Mouse (Mus musculus): ENCODE measurements at regions not wholly inside any gene's neighbourhood (a gene's known extent, or its start where the extent isn't known, plus 50 kb on each side); places are given as distances from the start of the nearest gene placed in this dataset.

DNA sequence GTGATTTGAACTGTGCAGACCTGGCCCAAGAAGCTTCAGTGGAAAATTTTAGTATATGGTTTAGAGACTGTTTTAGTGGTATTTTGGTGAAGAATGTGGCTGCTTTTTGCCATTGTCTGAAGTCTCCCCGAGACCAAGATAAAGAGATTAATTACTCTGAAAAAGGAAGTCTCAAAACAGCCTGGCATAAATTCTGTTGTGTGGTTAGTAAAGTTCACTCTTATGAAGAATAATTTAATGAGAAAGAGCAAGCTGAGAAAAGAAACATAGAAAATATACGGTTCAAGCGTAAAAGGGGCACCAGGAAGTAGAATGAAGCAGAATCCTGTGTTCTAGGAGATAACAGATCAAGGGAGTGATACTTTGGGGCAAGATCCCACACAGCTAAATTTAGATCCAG, 144.0 kb upstream of the Palmd start:
- H3K36me3 ChIP-seq, result no peaks in the 10 kb centered on the region
- no peak overlapping the region for H3K4me3 ChIP-seq
- H3K4me1 ChIP-seq, result peaks cover 21% of the 10 kb centered on the region
- WGBS, result 93% methylated on average over 3 of the region's 3 CpGs
- H3K27me3 ChIP-seq, result no peaks in the 10 kb centered on the region
- H3K4me2 ChIP-seq, result no peak overlapping the region
- no peak overlapping the region for H3K27ac ChIP-seq
- no peak for ATAC-seq (ENCODE audit: insufficient number of reproducible peaks, insufficient read depth, low FRiP score, low TSS enrichment, low read depth)
- no peak overlapping the region for H3K9ac ChIP-seq
- H3K9me3 ChIP-seq, result no peaks in the 10 kb centered on the region

DNA sequence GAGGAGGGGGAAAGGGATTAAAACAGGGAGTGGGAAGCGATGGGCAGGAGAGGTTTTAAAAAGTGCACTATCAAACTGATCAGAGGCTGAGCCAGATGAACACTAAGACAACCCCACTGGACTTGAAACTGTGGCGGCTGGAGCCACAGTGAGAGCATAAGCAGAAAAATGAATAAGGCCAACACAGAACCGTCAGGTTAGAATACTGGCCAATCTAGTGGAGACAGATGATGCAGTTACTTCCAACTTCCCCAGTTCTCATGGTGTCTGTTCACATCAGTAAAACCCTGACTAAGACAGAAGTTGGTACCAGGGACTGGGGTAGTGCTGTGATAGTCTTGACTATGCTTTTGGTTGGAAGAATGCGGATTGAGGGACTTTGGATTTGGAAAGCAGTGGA, 143.5 kb upstream of the Palmd start:
- Histone ChIP-seq H3K4me3 (no peak overlapping the region), H3K9ac (no peak overlapping the region), H3K4me1 (peaks cover 25% of the 10 kb centered on the region), H3K27ac (no peak overlapping the region), H3K9me3 (no peaks in the 10 kb centered on the region), H3K4me2 (no peak overlapping the region), H3K36me3 (no peaks in the 10 kb centered on the region), H3K27me3 (no peaks in the 10 kb centered on the region)
- WGBS, result 89% methylated on average over 4 of the region's 4 CpGs
- ATAC-seq (ENCODE audit: insufficient number of reproducible peaks, insufficient read depth, low FRiP score, low TSS enrichment, low read depth), result no peak

DNA sequence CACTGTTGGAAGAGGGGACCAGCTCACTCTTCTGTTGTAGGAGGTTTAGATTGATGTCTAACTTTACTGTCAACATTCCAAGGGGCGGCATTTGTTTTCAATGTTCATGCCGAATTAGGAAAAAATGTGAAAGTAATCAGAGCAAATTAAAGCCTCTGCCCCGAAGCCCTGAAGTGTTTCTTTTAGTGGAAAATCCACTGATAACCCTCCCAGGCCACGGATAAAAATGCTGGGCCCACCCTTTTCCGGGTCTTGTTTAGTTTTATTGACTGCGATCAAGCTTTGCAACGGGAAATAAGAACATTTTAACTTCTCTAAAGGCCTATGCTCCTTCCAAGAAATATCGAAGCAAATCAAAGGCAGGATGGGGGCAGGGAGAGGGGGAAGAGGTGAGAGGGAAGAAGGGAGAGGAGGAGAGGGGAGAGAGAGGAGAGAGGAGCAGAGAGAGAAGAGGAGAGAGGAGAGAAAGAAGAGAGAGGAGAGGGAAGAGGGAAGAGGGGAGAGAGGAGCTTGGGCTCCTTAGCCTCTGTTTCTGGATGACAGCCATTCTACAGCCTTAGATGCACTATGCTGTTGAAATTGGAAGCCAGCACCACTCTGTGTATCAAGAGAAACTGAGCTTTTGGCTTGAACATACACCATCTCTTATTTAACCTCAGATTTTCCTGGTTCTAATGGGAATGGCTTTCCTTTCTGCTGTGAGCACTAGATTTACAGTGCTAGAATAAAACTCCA, 140.3 kb upstream of the Palmd start:
- no peak for ATAC-seq (ENCODE audit: insufficient number of reproducible peaks, insufficient read depth, low FRiP score, low TSS enrichment, low read depth)
- peaks cover 26% of the 10 kb centered on the region for H3K4me1 ChIP-seq
- peak overlapping the region; percentile 36 for H3K4me2 ChIP-seq
- no peaks in the 10 kb centered on the region for H3K9me3 ChIP-seq
- peak overlapping the region; percentile 66 for H3K27ac ChIP-seq
- no peak overlapping the region for H3K4me3 ChIP-seq
- H3K9ac ChIP-seq, result no peak overlapping the region
- no peaks in the 10 kb centered on the region for H3K27me3 ChIP-seq
- no peaks in the 10 kb centered on the region for H3K36me3 ChIP-seq
- WGBS, result 12% methylated on average over 8 of the region's 8 CpGs

DNA sequence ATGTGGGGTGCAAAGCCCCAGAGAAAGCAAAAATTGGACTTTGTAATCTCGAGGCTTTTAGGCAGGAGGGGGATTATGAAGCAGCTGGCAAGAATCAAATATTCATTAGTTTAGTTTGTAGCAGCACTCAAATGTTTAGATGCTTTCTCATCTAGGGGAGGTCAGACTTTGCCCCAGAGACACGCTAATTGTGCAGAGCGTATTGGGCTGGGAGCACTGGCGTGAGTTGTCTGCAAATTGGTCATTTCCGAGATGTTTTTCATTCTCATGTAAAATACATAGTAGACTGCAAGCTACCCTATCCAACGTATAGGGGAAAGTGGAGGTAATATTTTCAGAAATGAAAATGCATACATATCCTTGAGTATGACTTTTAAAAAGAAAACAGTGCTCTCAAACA, 139.2 kb upstream of the Palmd start:
- ATAC-seq (ENCODE audit: insufficient number of reproducible peaks, insufficient read depth, low FRiP score, low TSS enrichment, low read depth), result no peak
- Histone ChIP-seq H3K27ac (no peak overlapping the region), H3K9ac (no peak overlapping the region), H3K36me3 (no peaks in the 10 kb centered on the region), H3K4me3 (no peak overlapping the region), H3K9me3 (no peaks in the 10 kb centered on the region), H3K27me3 (no peaks in the 10 kb centered on the region), H3K4me1 (peaks cover 26% of the 10 kb centered on the region), H3K4me2 (no peak overlapping the region)
- WGBS, result 32% methylated on average over 6 of the region's 6 CpGs

- Histone ChIP-seq H3K27me3 (no peaks in the 10 kb centered on the region), H3K9me3 (no peaks in the 10 kb centered on the region), H3K4me1 (peaks cover 26% of the 10 kb centered on the region), H3K4me3 (no peak overlapping the region), H3K27ac (no peak overlapping the region), H3K9ac (no peak overlapping the region), H3K4me2 (no peak overlapping the region), H3K36me3 (no peaks in the 10 kb centered on the region)
- ATAC-seq (ENCODE audit: insufficient number of reproducible peaks, insufficient read depth, low FRiP score, low TSS enrichment, low read depth), result no peak
- WGBS, result 55% methylated on average over 3 of the region's 3 CpGs
Observed at GRCm38 (mm10) chr3:117107378-117107777, 138.6 kb upstream of the Palmd start.

DNA sequence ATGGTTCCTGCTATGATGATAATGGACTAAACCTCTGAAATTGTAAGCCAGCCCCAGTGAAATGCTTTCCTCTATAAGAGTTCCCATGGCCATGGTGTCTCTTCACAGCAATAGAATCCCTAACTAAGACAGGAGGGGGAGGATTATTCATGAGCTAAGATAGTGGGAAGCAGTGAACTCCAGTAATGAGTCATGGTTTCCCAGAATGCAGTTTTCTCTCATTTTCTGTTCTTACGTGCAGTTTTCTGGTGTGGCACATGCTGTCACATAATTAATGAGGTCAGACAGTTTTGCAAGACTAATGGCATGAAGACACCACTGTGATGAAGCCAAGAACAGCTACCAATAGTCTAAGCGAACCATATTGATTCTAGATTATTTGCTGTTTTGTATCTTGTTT, 118.9 kb upstream of the Palmd start:
- H3K4me3 ChIP-seq, result no peak overlapping the region
- H3K36me3 ChIP-seq, result no peaks in the 10 kb centered on the region
- no peak overlapping the region for H3K27ac ChIP-seq
- no peaks in the 10 kb centered on the region for H3K27me3 ChIP-seq
- no peaks in the 10 kb centered on the region for H3K4me1 ChIP-seq
- no peak for ATAC-seq (ENCODE audit: insufficient number of reproducible peaks, insufficient read depth, low FRiP score, low TSS enrichment, low read depth)
- no peak overlapping the region for H3K4me2 ChIP-seq
- no peak overlapping the region for H3K9ac ChIP-seq
- no peaks in the 10 kb centered on the region for H3K9me3 ChIP-seq
- WGBS, result 66% methylated on average over 2 of the region's 2 CpGs

GRCm38 (mm10) chr3:117076734-117077133, 107.9 kb upstream of the Palmd start:
- H3K9me3 ChIP-seq, result no peaks in the 10 kb centered on the region
- no peaks in the 10 kb centered on the region for H3K4me1 ChIP-seq
- H3K4me3 ChIP-seq, result no peak overlapping the region
- no peaks in the 10 kb centered on the region for H3K27me3 ChIP-seq
- no peak for ATAC-seq (ENCODE audit: insufficient number of reproducible peaks, insufficient read depth, low FRiP score, low TSS enrichment, low read depth)
- no peak overlapping the region for H3K9ac ChIP-seq
- H3K4me2 ChIP-seq, result no peak overlapping the region
- H3K36me3 ChIP-seq, result no peaks in the 10 kb centered on the region
- 78% methylated on average over 2 of the region's 2 CpGs for WGBS
- H3K27ac ChIP-seq, result no peak overlapping the region

DNA sequence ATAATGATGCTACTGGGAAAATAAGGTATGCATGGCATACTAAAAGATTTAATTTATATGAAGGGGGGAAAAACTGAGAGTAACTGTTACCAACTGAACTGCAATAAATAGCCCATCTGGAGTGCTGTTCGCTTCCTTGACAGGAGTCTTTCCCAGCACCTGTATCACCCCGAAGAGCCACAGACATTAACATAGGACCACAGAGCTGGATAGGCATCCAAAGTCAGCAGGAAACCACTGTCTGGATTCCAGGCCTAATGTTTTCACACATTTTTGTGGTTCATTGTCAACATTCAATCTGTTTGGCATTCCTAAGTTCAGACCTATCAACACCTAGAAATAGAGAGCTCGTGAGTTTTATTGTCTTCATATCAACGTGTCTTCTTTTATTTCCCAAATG, 104.6 kb upstream of the Palmd start:
- Histone ChIP-seq H3K4me2 (no peak overlapping the region), H3K9ac (no peak overlapping the region), H3K36me3 (no peaks in the 10 kb centered on the region), H3K27ac (no peak overlapping the region), H3K4me3 (no peak overlapping the region), H3K27me3 (no peaks in the 10 kb centered on the region), H3K4me1 (no peaks in the 10 kb centered on the region), H3K9me3 (no peaks in the 10 kb centered on the region)
- WGBS, result 77% methylated on average over 4 of the region's 4 CpGs
- ATAC-seq (ENCODE audit: insufficient number of reproducible peaks, insufficient read depth, low FRiP score, low TSS enrichment, low read depth), result no peak

GRCm38 (mm10) chr3:117072998-117073397, 104.2 kb upstream of the Palmd start:
- no peaks in the 10 kb centered on the region for H3K9me3 ChIP-seq
- H3K36me3 ChIP-seq, result no peaks in the 10 kb centered on the region
- no peaks in the 10 kb centered on the region for H3K27me3 ChIP-seq
- WGBS, result 68% methylated on average over 3 of the region's 3 CpGs
- H3K4me3 ChIP-seq, result no peak overlapping the region
- no peaks in the 10 kb centered on the region for H3K4me1 ChIP-seq
- no peak for ATAC-seq (ENCODE audit: insufficient number of reproducible peaks, insufficient read depth, low FRiP score, low TSS enrichment, low read depth)
- no peak overlapping the region for H3K4me2 ChIP-seq
- H3K27ac ChIP-seq, result no peak overlapping the region
- H3K9ac ChIP-seq, result no peak overlapping the region

DNA sequence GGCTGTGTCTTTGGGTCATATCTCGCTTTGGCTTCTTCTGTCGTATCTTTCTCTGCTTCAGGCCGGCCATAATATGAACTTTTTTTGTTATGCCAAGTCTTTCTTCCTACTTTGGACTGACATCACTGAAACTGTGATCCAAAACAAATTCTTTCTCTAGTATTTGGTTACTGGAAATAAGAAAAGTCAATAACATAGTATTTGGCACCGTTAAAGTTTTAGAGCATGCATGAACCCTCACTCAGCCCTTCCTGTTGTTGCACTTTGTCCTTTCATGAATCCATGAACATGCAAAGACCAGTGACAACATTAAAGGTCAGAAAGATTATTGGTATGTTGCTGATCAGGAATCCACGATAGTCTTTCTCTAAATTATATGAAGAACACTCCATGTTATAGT, 103.1 kb upstream of the Palmd start:
- WGBS, result 90% methylated on average over 5 of the region's 5 CpGs
- Histone ChIP-seq H3K4me3 (no peak overlapping the region), H3K9ac (no peak overlapping the region), H3K4me1 (no peaks in the 10 kb centered on the region), H3K27me3 (no peaks in the 10 kb centered on the region), H3K4me2 (no peak overlapping the region), H3K27ac (no peak overlapping the region), H3K36me3 (no peaks in the 10 kb centered on the region), H3K9me3 (no peaks in the 10 kb centered on the region)
- ATAC-seq (ENCODE audit: insufficient number of reproducible peaks, insufficient read depth, low FRiP score, low TSS enrichment, low read depth), result no peak

- H3K27me3 ChIP-seq, result no peaks in the 10 kb centered on the region
- H3K4me1 ChIP-seq, result no peaks in the 10 kb centered on the region
- no peak overlapping the region for H3K4me2 ChIP-seq
- H3K9me3 ChIP-seq, result no peaks in the 10 kb centered on the region
- no peak overlapping the region for H3K27ac ChIP-seq
- WGBS, result 69% methylated on average over 7 of the region's 7 CpGs
- H3K4me3 ChIP-seq, result no peak overlapping the region
- no peak overlapping the region for H3K9ac ChIP-seq
- no peak; the same call in 1 of the 2 replicates for ATAC-seq (ENCODE audit: insufficient number of reproducible peaks, insufficient read depth, low FRiP score, low TSS enrichment, low read depth)
- no peaks in the 10 kb centered on the region for H3K36me3 ChIP-seq
Observed at GRCm38 (mm10) chr3:117067470-117068053, 98.8 kb upstream of the Palmd start.

GRCm38 (mm10) chr3:117065904-117066303, 97.1 kb upstream of the Palmd start:
- H3K27me3 ChIP-seq, result no peaks in the 10 kb centered on the region
- no peak overlapping the region for H3K9ac ChIP-seq
- no peaks in the 10 kb centered on the region for H3K9me3 ChIP-seq
- ATAC-seq (ENCODE audit: insufficient number of reproducible peaks, insufficient read depth, low FRiP score, low TSS enrichment, low read depth), result no peak
- no peaks in the 10 kb centered on the region for H3K4me1 ChIP-seq
- H3K4me3 ChIP-seq, result no peak overlapping the region
- no peaks in the 10 kb centered on the region for H3K36me3 ChIP-seq
- no peak overlapping the region for H3K27ac ChIP-seq
- 83% methylated on average over 2 of the region's 2 CpGs for WGBS
- H3K4me2 ChIP-seq, result no peak overlapping the region
